Mouse (Mus musculus) cortical plate, adult 2 months (tissue): Measurements from ENCODE around the gene Prrt4.

Experiments used
- CTCF ChIP-seq: fragments of 200-500 bp; IDR thresholded peaks from 2 replicates; pipeline ENCODE4 v1.5.1; 2011; ENCODE audit warnings: mild to moderate bottlenecking, control low read depth, low read length; ENCODE audit not compliant: insufficient read depth; ENCODE audit errors: extremely low read depth
- POLR2A ChIP-seq: fragments of 200-500 bp; IDR thresholded peaks from 2 replicates; pipeline ENCODE4 v1.6.1; 2011; ENCODE audit warnings: mild to moderate bottlenecking, low read length, control low read depth; ENCODE audit not compliant: insufficient read depth; ENCODE audit errors: extremely low read depth

GRCm38 (mm10) chr6:29145456-29146307 lies 33.7 kb downstream of the Prrt4 start:
- TF ChIP-seq CTCF: no peak
- TF ChIP-seq POLR2A: no peak
